Mouse (Mus musculus) MEL (cell line): ENCODE data around the gene Tfb1m. TPM values are rescaled to one million over a fixed set of nuclear protein-coding genes. Genes with fewer than 3 reads are reported as not detected.

Source experiments
- DNase-seq: peaks from one replicate; pipeline ENCODE4 v3.0.0; 2011; ENCODE audit warnings: low read depth, low spot score
- H3K27ac ChIP-seq: 2 replicates; pipeline ENCODE4 v1.5.1; 2012; ENCODE audit warnings: low read depth, mild to moderate bottlenecking, control low read depth, low read length, moderate library complexity; ENCODE audit not compliant: control insufficient read depth
- H3K27me3 ChIP-seq, 2 experiments: fragments of 150-350 bp in 1 of 2; sonication (generic) in 1 of 2; 2 replicates each; pipeline ENCODE4 v1.6.1; 2012; ENCODE audit warnings: low read length in 2 of 2, mild to moderate bottlenecking in 2 of 2, improper control_type of control experiment in 1 of 2, moderate library complexity in 1 of 2; ENCODE audit not compliant: insufficient read depth in 2 of 2, control insufficient read depth in 1 of 2
- H3K36me3 ChIP-seq, 2 experiments: 2 replicates each; pipeline ENCODE4 v1.6.1; 2012 to 2014; ENCODE audit warnings: low read length in 2 of 2, improper control_type of control experiment in 1 of 2, inconsistent platforms in 1 of 2, mild to moderate bottlenecking in 1 of 2; ENCODE audit not compliant: insufficient read depth in 2 of 2, control insufficient read depth in 1 of 2
- H3K4me1 ChIP-seq, 2 experiments: fragments of 150-350 bp in 1 of 2; sonication (generic) in 1 of 2; 2 replicates each; pipeline ENCODE4 v1.6.1; 2012; ENCODE audit warnings: low read length in 2 of 2, improper control_type of control experiment in 1 of 2, mild to moderate bottlenecking in 1 of 2; ENCODE audit not compliant: insufficient read depth in 2 of 2, control insufficient read depth in 1 of 2
- H3K4me3 ChIP-seq, 2 experiments: fragments of 150-350 bp in 1 of 2; sonication (generic) in 1 of 2; 2 replicates each; pipeline ENCODE4 v1.5.1; 2012; ENCODE audit warnings: low read depth in 2 of 2, low read length in 2 of 2, mild to moderate bottlenecking in 2 of 2, moderate library complexity in 2 of 2, control low read depth in 1 of 2, improper control_type of control experiment in 1 of 2; ENCODE audit not compliant: control insufficient read depth in 1 of 2, insufficient read depth in 1 of 2
- H3K79me2 ChIP-seq: 2 replicates; pipeline ENCODE4 v1.6.1; 2012; ENCODE audit warnings: mild to moderate bottlenecking, low read length, moderate library complexity; ENCODE audit not compliant: control insufficient read depth, poor library complexity, insufficient read depth
- H3K9ac ChIP-seq: 2 replicates; pipeline ENCODE4 v1.6.1; 2012; ENCODE audit warnings: low read depth, mild to moderate bottlenecking, control low read depth, low read length, moderate library complexity; ENCODE audit not compliant: control insufficient read depth, poor library complexity, severe bottlenecking
- H3K9me3 ChIP-seq: fragments of 150-350 bp; sonication (generic); replicated peaks from 2 replicates; pipeline ENCODE4 v1.6.1; 2012; ENCODE audit warnings: mild to moderate bottlenecking, low read length, improper control_type of control experiment, moderate library complexity; ENCODE audit not compliant: insufficient read depth
- CHD2 ChIP-seq: IDR thresholded peaks from 2 replicates; pipeline ENCODE4 v1.6.1; 2011; ENCODE audit warnings: low read length, improper control_type of control experiment
- E2F4 ChIP-seq: IDR thresholded peaks from 2 replicates; pipeline ENCODE4 v1.6.1; 2011; ENCODE audit warnings: low read depth, low read length, improper control_type of control experiment, borderline replicate concordance
- ELF1 ChIP-seq: IDR thresholded peaks from 2 replicates; pipeline ENCODE4 v1.6.1; 2014; ENCODE audit warnings: low read depth, mild to moderate bottlenecking, inconsistent platforms, low read length, improper control_type of control experiment, moderate library complexity
- EP300 ChIP-seq, 2 experiments: IDR thresholded peaks; 2 replicates each; pipeline ENCODE4 v1.6.1; 2011; ENCODE audit warnings: improper control_type of control experiment in 2 of 2, low read length in 2 of 2, low read depth in 1 of 2, mild to moderate bottlenecking in 1 of 2
- ETS1 ChIP-seq: IDR thresholded peaks from 2 replicates; pipeline ENCODE4 v1.6.1; 2012; ENCODE audit warnings: low read depth, mild to moderate bottlenecking, inconsistent platforms, low read length, improper control_type of control experiment, moderate library complexity
- GABPA ChIP-seq: IDR thresholded peaks from 2 replicates; pipeline ENCODE4 v1.6.1; 2012; ENCODE audit warnings: low read depth, mild to moderate bottlenecking, inconsistent platforms, low read length, improper control_type of control experiment, moderate library complexity
- GATA1 ChIP-seq: IDR thresholded peaks from 2 replicates; pipeline ENCODE4 v1.6.1; 2011; ENCODE audit warnings: low read depth, low read length, improper control_type of control experiment
- JUND ChIP-seq: IDR thresholded peaks from 2 replicates; pipeline ENCODE4 v1.6.1; 2011; ENCODE audit warnings: low read depth, mild to moderate bottlenecking, improper control_type of control experiment, low read length
- KAT2A ChIP-seq: conservative IDR thresholded peaks from 2 replicates; pipeline ENCODE4 v1.6.1; 2012; ENCODE audit warnings: low read depth, low read length, improper control_type of control experiment, inconsistent platforms
- MAFK ChIP-seq: IDR thresholded peaks from 2 replicates; pipeline ENCODE4 v1.6.1; 2011; ENCODE audit warnings: low read depth, mild to moderate bottlenecking, low read length, improper control_type of control experiment, borderline replicate concordance
- MAZ ChIP-seq: IDR thresholded peaks from 2 replicates; pipeline ENCODE4 v1.6.1; 2012; ENCODE audit warnings: low read depth, mild to moderate bottlenecking, inconsistent platforms, low read length, improper control_type of control experiment
- MEF2A ChIP-seq: IDR thresholded peaks from 2 replicates; pipeline ENCODE4 v1.6.1; 2014; ENCODE audit warnings: low read depth, mild to moderate bottlenecking, inconsistent platforms, low read length, improper control_type of control experiment; ENCODE audit not compliant: poor library complexity, insufficient replicate concordance, severe bottlenecking; ENCODE audit errors: extremely low read depth
- MXI1 ChIP-seq: IDR thresholded peaks from 2 replicates; pipeline ENCODE4 v1.6.1; 2011; ENCODE audit warnings: mild to moderate bottlenecking, low read depth, low read length, improper control_type of control experiment
- MYC ChIP-seq: IDR thresholded peaks from 2 replicates; pipeline ENCODE4 v1.6.1; 2011; ENCODE audit warnings: low read depth, mild to moderate bottlenecking, low read length, improper control_type of control experiment, moderate library complexity
- NELFE ChIP-seq: IDR thresholded peaks from 2 replicates; pipeline ENCODE4 v1.6.1; 2011; ENCODE audit warnings: low read depth, low read length, improper control_type of control experiment
- NRF1 ChIP-seq: IDR thresholded peaks from 2 replicates; pipeline ENCODE4 v1.6.1; 2014; ENCODE audit warnings: low read depth, mild to moderate bottlenecking, inconsistent platforms, low read length, improper control_type of control experiment, moderate library complexity; ENCODE audit not compliant: poor library complexity, insufficient read depth, severe bottlenecking
- POLR2A ChIP-seq, 2 experiments: IDR thresholded peaks; 2 replicates each; pipeline ENCODE4 v1.6.1; 2011 to 2012; ENCODE audit warnings: low read length in 2 of 2, mild to moderate bottlenecking in 2 of 2, control low read depth in 1 of 2, improper control_type of control experiment in 1 of 2, low read depth in 1 of 2, moderate library complexity in 1 of 2; ENCODE audit not compliant: control insufficient read depth in 1 of 2, insufficient read depth in 1 of 2, poor library complexity in 1 of 2
- POLR2AphosphoS2 ChIP-seq: IDR thresholded peaks from 2 replicates; pipeline ENCODE4 v1.6.1; 2011; ENCODE audit warnings: low read length, improper control_type of control experiment
- POLR2AphosphoS5 ChIP-seq: IDR thresholded peaks from 2 replicates; pipeline ENCODE4 v1.6.1; 2012; ENCODE audit warnings: low read depth, borderline replicate concordance, mild to moderate bottlenecking, inconsistent platforms, low read length, moderate library complexity, mixed read lengths
- RAD21 ChIP-seq: IDR thresholded peaks from 2 replicates; pipeline ENCODE4 v1.6.1; 2011; ENCODE audit warnings: mild to moderate bottlenecking, low read depth, low read length, improper control_type of control experiment
- SIN3A ChIP-seq: IDR thresholded peaks from 2 replicates; pipeline ENCODE4 v1.6.1; 2012; ENCODE audit warnings: low read length, improper control_type of control experiment, inconsistent platforms
- SMC3 ChIP-seq: IDR thresholded peaks from 2 replicates; pipeline ENCODE4 v1.6.1; 2011; ENCODE audit warnings: low read depth, low read length, improper control_type of control experiment
- TAL1 ChIP-seq: IDR thresholded peaks from 2 replicates; pipeline ENCODE4 v1.6.1; 2012; ENCODE audit warnings: mild to moderate bottlenecking, inconsistent platforms, low read length, moderate library complexity, mixed read lengths
- TBP ChIP-seq: IDR thresholded peaks from 2 replicates; pipeline ENCODE4 v1.8.0; 2011; ENCODE audit warnings: low read depth, low read length, improper control_type of control experiment
- TCF12 ChIP-seq: IDR thresholded peaks from 2 replicates; pipeline ENCODE4 v1.6.1; 2014; ENCODE audit warnings: low read depth, mild to moderate bottlenecking, inconsistent platforms, low read length, improper control_type of control experiment, moderate library complexity
- UBTF ChIP-seq: IDR thresholded peaks from 2 replicates; pipeline ENCODE4 v1.6.1; 2012; ENCODE audit warnings: low read depth, mild to moderate bottlenecking, inconsistent platforms, low read length, improper control_type of control experiment, moderate library complexity, borderline replicate concordance; ENCODE audit not compliant: insufficient read depth
- USF2 ChIP-seq, 2 experiments: IDR thresholded peaks; 2 replicates each; pipeline ENCODE4 v1.6.1; 2011 to 2012; ENCODE audit warnings: improper control_type of control experiment in 2 of 2, low read length in 2 of 2, borderline replicate concordance in 1 of 2, inconsistent platforms in 1 of 2, low read depth in 1 of 2, mild to moderate bottlenecking in 1 of 2; ENCODE audit not compliant: insufficient read depth in 1 of 2
- ZMIZ1 ChIP-seq: IDR thresholded peaks from 2 replicates; pipeline ENCODE4 v1.6.1; 2012; ENCODE audit warnings: low read depth, mild to moderate bottlenecking, inconsistent platforms, low read length, improper control_type of control experiment, moderate library complexity
- ZNF384 ChIP-seq: IDR thresholded peaks from 2 replicates; pipeline ENCODE4 v1.6.1; 2012; ENCODE audit warnings: low read depth, mild to moderate bottlenecking, inconsistent platforms, low read length, improper control_type of control experiment
- polyA plus RNA-seq, 2 experiments: library from polyadenylated mRNA; stranded (reverse) in 1 of 2; unstranded in 1 of 2; fragments of >175 nt in 1 of 2; fragments of >200 nt in 1 of 2; gene quantifications; 2 replicates each; pipeline versions ENCODE4 v1.2.1 to v1.2.4; 2012; ENCODE audit warnings: low replicate concordance in 2 of 2, low read depth in 1 of 2; ENCODE audit not compliant: insufficient read length in 2 of 2, insufficient read depth in 1 of 2, missing spikeins in 1 of 2
- total RNA-seq: library from RNA; depleted of rRNA; stranded (reverse); fragments of 300-350 nt; gene quantifications from 2 replicates; pipeline ENCODE4 v1.2.3, GENCODE M21; 2012

Gene Tfb1m
- total and polyA plus RNA-seq, 3 experiments = 9.2 to 13.6 TPM; not detected in 1

DNA sequence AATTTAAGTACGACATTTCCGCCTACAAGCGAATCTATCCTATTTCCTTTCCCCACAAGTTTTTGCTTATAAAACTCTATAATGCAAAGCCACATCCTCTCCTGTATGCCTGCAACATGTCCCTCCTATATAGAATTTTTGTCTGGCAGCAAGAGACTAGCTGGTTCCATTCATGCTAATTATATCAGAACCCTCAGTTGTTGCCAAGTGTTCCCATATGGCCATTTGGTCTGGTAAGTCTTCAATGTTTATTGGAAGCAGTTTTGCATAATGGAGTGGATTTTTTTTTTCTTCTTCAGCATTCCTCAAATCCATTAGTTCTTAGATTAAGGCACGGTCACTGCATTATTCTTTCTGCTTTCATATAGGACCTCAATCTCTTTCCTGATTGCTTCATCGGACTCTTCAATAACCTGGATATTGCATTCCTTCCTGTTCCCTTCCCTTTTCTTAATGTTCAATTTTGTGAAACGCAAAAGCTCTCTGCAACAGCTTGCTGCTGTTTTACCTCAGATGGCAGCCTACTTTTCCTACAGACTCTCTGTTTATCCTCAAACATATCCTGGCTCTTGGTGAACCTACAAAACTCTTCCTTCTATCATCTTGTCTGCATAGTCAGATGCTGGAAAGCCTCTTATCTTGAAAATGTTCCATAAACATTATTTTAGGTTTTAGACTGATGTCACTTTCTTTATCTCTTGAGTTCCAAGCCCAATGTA, 45.5 kb upstream of the Tfb1m start:
- Histone ChIP-seq H3K36me3 (no peaks in the 10 kb centered on the region), H3K27me3 (no peaks in the 10 kb centered on the region), H3K9ac (no peak overlapping the region), H3K9me3 (no peaks in the 10 kb centered on the region), H3K27ac (no peak overlapping the region), H3K4me3 (no peak overlapping the region), H3K4me1 (no peaks in the 10 kb centered on the region), H3K79me2 (no peaks in the 10 kb centered on the region)
- no peak for DNase-seq
- no peak for TF ChIP-seq MAFK
- no peak for TF ChIP-seq EP300 (IDR thresholded peaks at IDR 0.05; ENCODE audit: low read depth in 1 of 2, low read length in 2 of 2)
- no peak for TF ChIP-seq MAZ
- no peak for TF ChIP-seq GABPA
- TF ChIP-seq ZMIZ1 = no peak
- TF ChIP-seq SIN3A = no peak
- TF ChIP-seq TAL1 = no peak
- no peak for TF ChIP-seq GATA1
- no peak for TF ChIP-seq MXI1
- no peak for TF ChIP-seq TBP
- no peak for TF ChIP-seq JUND
- no peak for TF ChIP-seq ETS1
- TF ChIP-seq RAD21 = no peak
- no peak for TF ChIP-seq POLR2AphosphoS5
- no peak for TF ChIP-seq NRF1
- no peak for TF ChIP-seq POLR2AphosphoS2
- no peak for TF ChIP-seq KAT2A
- TF ChIP-seq CHD2 = no peak
- TF ChIP-seq ZNF384 = no peak
- TF ChIP-seq MYC = no peak

DNA sequence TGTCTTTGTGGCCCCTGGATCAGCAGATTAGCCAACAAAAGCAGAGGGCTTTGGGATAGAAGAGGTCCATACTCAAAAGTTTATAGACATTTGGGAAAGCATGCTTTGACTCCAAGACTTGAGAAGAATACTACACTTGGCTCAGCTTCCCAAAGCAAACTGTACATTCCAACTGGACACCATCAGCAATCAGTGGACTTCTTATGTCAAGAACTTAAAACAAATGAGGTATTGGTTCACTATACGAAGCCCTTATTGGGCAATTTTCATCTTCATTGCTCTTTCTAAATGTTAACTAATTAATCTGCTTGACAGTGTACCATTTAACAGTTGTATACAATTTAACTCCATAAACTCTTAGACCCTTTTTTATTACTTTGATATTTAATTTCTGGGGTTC, 40.8 kb upstream of the Tfb1m start:
- DNase-seq = no peak
- Histone ChIP-seq H3K9ac (no peak overlapping the region), H3K27me3 (peaks cover 0 to 3% of the 10 kb centered on the region in 2 experiments; a peak in 1 of 4 replicates), H3K27ac (no peak overlapping the region), H3K4me1 (no peaks in the 10 kb centered on the region), H3K79me2 (no peaks in the 10 kb centered on the region), H3K9me3 (no peaks in the 10 kb centered on the region), H3K36me3 (no peaks in the 10 kb centered on the region), H3K4me3 (no peak overlapping the region)
- TF ChIP-seq CHD2 = no peak
- TF ChIP-seq MEF2A = no peak
- no peak for TF ChIP-seq SMC3
- TF ChIP-seq EP300 (IDR thresholded peaks at IDR 0.05; ENCODE audit: low read depth in 1 of 2, low read length in 2 of 2) = no peak
- no peak for TF ChIP-seq UBTF
- no peak for TF ChIP-seq ETS1
- TF ChIP-seq POLR2A (IDR thresholded peaks at IDR 0.05; ENCODE audit: control insufficient read depth in 1 of 2, insufficient read depth in 1 of 2, low read depth in 1 of 2, low read length in 2 of 2, poor library complexity in 1 of 2) = no peak
- no peak for TF ChIP-seq NRF1
- TF ChIP-seq TBP = no peak
- no peak for TF ChIP-seq MAZ
- TF ChIP-seq TCF12 = no peak
- TF ChIP-seq NELFE = no peak
- no peak for TF ChIP-seq ELF1
- no peak for TF ChIP-seq E2F4
- no peak for TF ChIP-seq USF2 (IDR thresholded peaks at IDR 0.05; ENCODE audit: borderline replicate concordance in 1 of 2, insufficient read depth in 1 of 2, low read depth in 1 of 2, low read length in 2 of 2)
